Mouse (Mus musculus) macrophage (primary cell): ENCODE results near the gene Zswim1. TPM values are rescaled to one million over a fixed set of nuclear protein-coding genes. Genes with fewer than 3 reads are reported as not detected.

Experiments
- H3K27ac ChIP-seq: fragments of 350-480 bp; formaldehyde crosslinking; 2 replicates; pipeline ENCODE4 v1.9.0; 2021
- H3K36me3 ChIP-seq: fragments of 350-480 bp; formaldehyde crosslinking; 2 replicates; pipeline ENCODE4 v1.9.0; 2021; ENCODE audit errors: inconsistent target
- H3K4me3 ChIP-seq: fragments of 350-480 bp; formaldehyde crosslinking; 2 replicates; pipeline ENCODE4 v1.9.0; 2021; ENCODE audit errors: inconsistent target
- H3K79me2 ChIP-seq: fragments of 350-480 bp; formaldehyde crosslinking; 2 replicates; pipeline ENCODE4 v1.9.0; 2021; ENCODE audit errors: inconsistent target
- WGBS: methylation state at CpG from one replicate; pipeline ENCODE4 v1.1.7; 2026; ENCODE audit warnings: inconsistent platforms; ENCODE audit not compliant: missing documents; 5-methylcytosine and 5-hydroxymethylcytosine counted together
- polyA plus RNA-seq: library from polyadenylated mRNA; stranded (reverse); fragments of 250-400 nt; gene quantifications from 3 replicates; pipeline ENCODE4 v1.2.4, GENCODE M21; 2018; ENCODE audit warnings: inconsistent platforms

The Zswim1 gene
- polyA plus RNA-seq, 1 experiment from 2014 or later, result 5.2 TPM

- Histone ChIP-seq H3K27ac (peak overlapping the region; percentile 85), H3K4me3 (peak overlapping the region; percentile 91), H3K36me3 (peaks cover 18% of the 10 kb centered on the region; the same call in 1 of the 2 replicates), H3K79me2 (peaks cover 71% of the 10 kb centered on the region)
- 78% methylated on average over 1 of the region's 1 CpGs for WGBS
These were observed 18.6 kb upstream of the Zswim1 start for GRCm38 (mm10) chr2:164803921-164804313.

- 2% methylated on average over 46 of the region's 47 CpGs for WGBS
- peak within 1 kb of the TSS; percentile 91 for H3K4me3 ChIP-seq
- peak within 1 kb of the TSS; percentile 85 for H3K27ac ChIP-seq
- peaks cover 16% of the 10 kb centered on the region; the same call in 1 of the 2 replicates for H3K36me3 ChIP-seq
- peaks cover 71% of the 10 kb centered on the region for H3K79me2 ChIP-seq
These were observed 17.8 kb upstream of the Zswim1 start, which contains the start of the genes Acot8 and Zswim3 for GRCm38 (mm10) chr2:164804533-164805331. Gene Acot8 (minus strand): TSS chr2:164804882. Gene Zswim3 (plus strand): TSS chr2:164805098.

GRCm38 (mm10) chr2:164805332-164805718, 17.2 kb upstream of the Zswim1 start:
- Histone ChIP-seq H3K4me3 (peak overlapping the region; percentile 91), H3K79me2 (peaks cover 68% of the 10 kb centered on the region), H3K36me3 (peaks cover 11% of the 10 kb centered on the region; the same call in 1 of the 2 replicates), H3K27ac (peak overlapping the region; percentile 85)
- 2% methylated on average over 21 of the region's 21 CpGs for WGBS

GRCm38 (mm10) chr2:164806614-164807013, 15.9 kb upstream of the Zswim1 start:
- no peak overlapping the region for H3K27ac ChIP-seq
- 98% methylated on average over 7 of the region's 7 CpGs for WGBS
- H3K79me2 ChIP-seq, result peaks cover 56% of the 10 kb centered on the region
- H3K4me3 ChIP-seq, result no peak overlapping the region
- H3K36me3 ChIP-seq, result peaks cover 3% of the 10 kb centered on the region; the same call in 1 of the 2 replicates

GRCm38 (mm10) chr2:164813557-164813956, 8.9 kb upstream of the Zswim1 start:
- no peaks in the 10 kb centered on the region for H3K79me2 ChIP-seq
- peaks cover 3% of the 10 kb centered on the region; the same call in 1 of the 2 replicates for H3K36me3 ChIP-seq
- no peak overlapping the region for H3K4me3 ChIP-seq
- H3K27ac ChIP-seq, result no peak overlapping the region
- WGBS, result 93% methylated on average over 2 of the region's 2 CpGs

- Histone ChIP-seq H3K79me2 (no peaks in the 10 kb centered on the region), H3K36me3 (peaks cover 6% of the 10 kb centered on the region; the same call in 1 of the 2 replicates)
These were observed 7.1 kb upstream of the Zswim1 start for GRCm38 (mm10) chr2:164815348-164815747.

GRCm38 (mm10) chr2:164815821-164816220, 6.7 kb upstream of the Zswim1 start:
- Histone ChIP-seq H3K79me2 (no peaks in the 10 kb centered on the region), H3K4me3 (no peak overlapping the region), H3K36me3 (peaks cover 9% of the 10 kb centered on the region; the same call in 1 of the 2 replicates), H3K27ac (0 out of 2 replicates have a peak overlapping the region, but pooled peaks have one; percentile 7)
- 93% methylated on average over 8 of the region's 8 CpGs for WGBS

More at GRCm38 (mm10) chr2:164815348-164815747, 7.1 kb upstream of the Zswim1 start:
- WGBS, result 29% methylated on average over 5 of the region's 5 CpGs
- H3K27ac ChIP-seq, result 0 out of 2 replicates have a peak overlapping the region, but pooled peaks have one; percentile 7
- H3K4me3 ChIP-seq, result no peak overlapping the region

- Histone ChIP-seq H3K4me3 (no peak overlapping the region), H3K79me2 (no peaks in the 10 kb centered on the region), H3K27ac (no peak overlapping the region), H3K36me3 (peaks cover 9% of the 10 kb centered on the region; the same call in 1 of the 2 replicates)
- WGBS, result 92% methylated on average over 6 of the region's 6 CpGs
These were observed 5.3 kb upstream of the Zswim1 start for GRCm38 (mm10) chr2:164817206-164817605.

GRCm38 (mm10) chr2:164817703-164818102, 4.8 kb upstream of the Zswim1 start:
- no peak overlapping the region for H3K4me3 ChIP-seq

GRCm38 (mm10) chr2:164821060-164821459, 1.4 kb upstream of the Zswim1 start:
- peaks cover 20% of the 10 kb centered on the region for H3K36me3 ChIP-seq
- H3K27ac ChIP-seq, result no peak overlapping the region
- 84% methylated on average over 6 of the region's 6 CpGs for WGBS
- peaks cover 17% of the 10 kb centered on the region; the same call in 1 of the 2 replicates for H3K79me2 ChIP-seq
- H3K4me3 ChIP-seq, result no peak overlapping the region

More at GRCm38 (mm10) chr2:164817703-164818102, 4.8 kb upstream of the Zswim1 start:
- Histone ChIP-seq H3K36me3 (peaks cover 9% of the 10 kb centered on the region; the same call in 1 of the 2 replicates), H3K79me2 (no peaks in the 10 kb centered on the region), H3K27ac (no peak overlapping the region)
- WGBS, result 92% methylated on average over 5 of the region's 5 CpGs

GRCm38 (mm10) chr2:164823181-164823585, 697 bp downstream of the Zswim1 start:
- WGBS, result 2% methylated on average over 10 of the region's 10 CpGs
- peak overlapping the region; percentile 88 for H3K4me3 ChIP-seq
- H3K36me3 ChIP-seq, result peaks cover 41% of the 10 kb centered on the region
- peak overlapping the region; percentile 49 for H3K27ac ChIP-seq
- H3K79me2 ChIP-seq, result peaks cover 17% of the 10 kb centered on the region; the same call in 1 of the 2 replicates

GRCm38 (mm10) chr2:164823969-164824368, 1.5 kb downstream of the Zswim1 start:
- Histone ChIP-seq H3K27ac (no peak overlapping the region), H3K79me2 (peaks cover 17% of the 10 kb centered on the region; the same call in 1 of the 2 replicates), H3K4me3 (no peak overlapping the region; the same call in 1 of the 2 replicates), H3K36me3 (peaks cover 45% of the 10 kb centered on the region)
- 97% methylated on average over 4 of the region's 4 CpGs for WGBS

- H3K36me3 ChIP-seq, result peaks cover 37% of the 10 kb centered on the region
- WGBS, result 96% methylated on average over 17 of the region's 17 CpGs
- H3K4me3 ChIP-seq, result no peak overlapping the region
- H3K27ac ChIP-seq, result no peak overlapping the region
- H3K79me2 ChIP-seq, result peaks cover 17% of the 10 kb centered on the region; the same call in 1 of the 2 replicates
These were observed 3.0 kb downstream of the Zswim1 start for GRCm38 (mm10) chr2:164825521-164825920.

GRCm38 (mm10) chr2:164827146-164827850, 4.8 kb downstream of the Zswim1 start:
- peaks cover 35% of the 10 kb centered on the region for H3K36me3 ChIP-seq
- 94% methylated on average over 16 of the region's 16 CpGs for WGBS
- H3K27ac ChIP-seq, result no peak overlapping the region
- H3K79me2 ChIP-seq, result peaks cover 23% of the 10 kb centered on the region; the same call in 1 of the 2 replicates
- H3K4me3 ChIP-seq, result no peak overlapping the region
